Mouse (Mus musculus): ENCODE results near the gene Ankrd33. TPM values are rescaled to one million over a fixed set of nuclear protein-coding genes. Genes with fewer than 3 reads are reported as not detected.
A peak's percentile ranks its signal among the peaks of the same experiment; 100 is the strongest.

The Ankrd33 gene
- polyA plus RNA-seq, 1 experiment from 2014 or later = not detected

DNA sequence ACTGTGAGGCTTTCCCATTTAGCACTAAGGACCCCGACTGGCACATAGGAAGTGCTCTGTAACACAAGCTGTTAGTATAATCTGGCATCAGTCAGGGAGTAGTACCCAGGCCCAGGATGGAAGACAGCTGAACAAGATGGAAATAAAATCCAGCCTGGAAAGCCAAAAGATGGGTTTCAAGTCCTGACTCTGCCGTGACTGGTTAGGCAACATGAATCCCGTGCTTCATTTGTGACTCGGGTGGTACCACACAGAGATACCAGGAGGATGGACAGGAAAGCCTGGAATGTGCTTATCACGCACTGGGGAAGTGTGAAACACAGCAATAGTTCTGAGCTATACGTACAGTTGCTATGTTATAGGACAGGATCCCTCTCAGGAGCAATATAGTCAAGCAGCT is 25.0 kb downstream of the Ankrd33 start:
- no peak overlapping the region for H3K4me3 ChIP-seq (replicated peaks; ENCODE audit: low read length)
- H3K4me2 ChIP-seq (ENCODE audit: low read length) = no peak overlapping the region
- H3K27me3 ChIP-seq (replicated peaks; ENCODE audit: control insufficient read depth, insufficient read depth, low read length) = no peaks in the 10 kb centered on the region
- H3K9me3 ChIP-seq (ENCODE audit: control insufficient read depth, low read length) = no peaks in the 10 kb centered on the region
- H3K9ac ChIP-seq (replicated peaks; ENCODE audit: low read depth, low read length) = no peak overlapping the region
- no peak overlapping the region for H3K27ac ChIP-seq (ENCODE audit: low read length)
- peaks cover 25% of the 10 kb centered on the region for H3K4me1 ChIP-seq (replicated peaks; ENCODE audit: control insufficient read depth, insufficient read depth, low read length)
- ATAC-seq = no peak
- no peaks in the 10 kb centered on the region for H3K36me3 ChIP-seq (ENCODE audit: control insufficient read depth, insufficient read depth)
- WGBS = 58% methylated on average over 6 of the region's 6 CpGs

DNA sequence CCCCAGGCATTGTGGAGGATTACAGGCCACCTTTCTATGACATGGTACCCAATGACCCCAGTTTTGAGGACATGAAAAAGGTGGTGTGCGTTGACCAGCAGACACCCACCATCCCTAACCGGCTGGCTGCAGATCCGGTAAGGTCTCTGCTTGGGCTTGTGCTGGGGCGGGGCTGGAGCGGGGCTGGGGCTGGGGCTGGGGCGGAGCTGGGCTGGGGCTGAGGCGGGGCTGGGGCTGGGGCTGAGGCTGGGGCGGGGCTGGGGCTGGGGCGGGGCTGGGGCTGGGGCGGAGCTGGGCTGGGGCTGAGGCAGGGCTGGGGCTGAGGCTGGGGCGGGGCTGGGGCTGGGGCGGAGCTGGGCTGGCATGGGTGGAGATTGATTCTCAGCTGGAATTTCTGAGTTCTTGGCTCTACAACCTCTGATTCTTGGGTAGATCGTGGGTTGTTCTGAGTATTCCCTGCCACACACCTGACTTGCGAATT is 25.5 kb downstream of the Ankrd33 start:
- H3K4me3 ChIP-seq (replicated peaks; ENCODE audit: low read length) = no peak overlapping the region
- WGBS = 4% methylated on average over 9 of the region's 14 CpGs
- no peak overlapping the region for H3K9ac ChIP-seq (replicated peaks; ENCODE audit: low read depth, low read length)
- no peaks in the 10 kb centered on the region for H3K27me3 ChIP-seq (replicated peaks; ENCODE audit: control insufficient read depth, insufficient read depth, low read length)
- no peak overlapping the region for H3K27ac ChIP-seq (ENCODE audit: low read length)
- no peak overlapping the region for H3K4me2 ChIP-seq (ENCODE audit: low read length)
- ATAC-seq = peak; percentile 51
- H3K36me3 ChIP-seq (ENCODE audit: control insufficient read depth, insufficient read depth) = no peaks in the 10 kb centered on the region
- H3K4me1 ChIP-seq (replicated peaks; ENCODE audit: control insufficient read depth, insufficient read depth, low read length) = peaks cover 28% of the 10 kb centered on the region
- no peaks in the 10 kb centered on the region for H3K9me3 ChIP-seq (ENCODE audit: control insufficient read depth, low read length)

DNA sequence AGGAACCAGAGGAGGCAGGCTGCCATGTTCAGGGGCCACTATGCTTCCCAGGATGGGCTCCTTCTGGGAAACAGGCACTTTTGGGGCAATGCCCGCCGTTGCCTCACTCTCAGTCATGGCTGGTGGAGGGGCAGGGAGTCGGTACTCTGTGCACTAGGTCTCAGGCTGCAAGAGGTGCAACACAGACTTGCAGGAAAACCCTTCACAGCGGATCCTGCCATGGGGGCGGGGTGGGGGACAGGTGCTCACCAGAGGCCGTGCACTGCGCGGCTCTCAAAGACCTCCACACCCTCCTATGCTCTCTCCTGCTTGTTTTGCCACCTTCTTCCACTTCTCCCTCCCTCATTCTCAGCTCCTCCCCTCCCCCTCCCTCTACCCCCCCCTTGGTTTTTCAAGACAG is 27.1 kb downstream of the Ankrd33 start:
- H3K4me2 ChIP-seq (ENCODE audit: low read length) = no peak overlapping the region
- H3K27ac ChIP-seq (ENCODE audit: low read length) = no peak overlapping the region
- H3K9me3 ChIP-seq (ENCODE audit: control insufficient read depth, low read length) = no peaks in the 10 kb centered on the region
- peaks cover 28% of the 10 kb centered on the region for H3K4me1 ChIP-seq (replicated peaks; ENCODE audit: control insufficient read depth, insufficient read depth, low read length)
- H3K27me3 ChIP-seq (replicated peaks; ENCODE audit: control insufficient read depth, insufficient read depth, low read length) = no peaks in the 10 kb centered on the region
- no peak for ATAC-seq
- H3K4me3 ChIP-seq (replicated peaks; ENCODE audit: low read length) = no peak overlapping the region
- no peaks in the 10 kb centered on the region for H3K36me3 ChIP-seq (ENCODE audit: control insufficient read depth, insufficient read depth)
- no peak overlapping the region for H3K9ac ChIP-seq (replicated peaks; ENCODE audit: low read depth, low read length)
- 74% methylated on average over 8 of the region's 8 CpGs for WGBS

DNA sequence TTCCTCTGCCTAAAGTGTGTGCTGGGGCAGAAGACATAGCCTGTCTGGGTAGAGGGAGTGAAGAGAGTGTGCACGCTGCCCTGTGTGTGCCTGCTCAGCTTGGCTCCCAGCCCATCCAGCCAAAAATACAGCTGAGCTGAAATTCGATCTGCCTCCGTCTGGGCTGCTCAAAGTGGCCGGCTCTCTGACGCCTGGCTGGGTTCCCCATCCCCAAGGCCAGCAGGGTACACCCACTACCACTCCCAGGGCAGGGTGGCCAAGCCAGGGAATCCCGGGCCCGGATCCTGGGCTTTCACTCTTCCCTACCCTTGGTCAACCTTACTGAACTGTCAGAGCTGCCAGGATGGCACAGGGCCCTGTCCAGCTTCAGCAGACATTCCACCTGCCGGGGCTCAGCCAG is 27.9 kb downstream of the Ankrd33 start:
- ATAC-seq = no peak
- Histone ChIP-seq H3K36me3 (ENCODE audit: control insufficient read depth, insufficient read depth) (no peaks in the 10 kb centered on the region), H3K4me3 (replicated peaks; ENCODE audit: low read length) (no peak overlapping the region), H3K27ac (ENCODE audit: low read length) (no peak overlapping the region), H3K4me2 (ENCODE audit: low read length) (no peak overlapping the region), H3K4me1 (replicated peaks; ENCODE audit: control insufficient read depth, insufficient read depth, low read length) (peaks cover 28% of the 10 kb centered on the region), H3K27me3 (replicated peaks; ENCODE audit: control insufficient read depth, insufficient read depth, low read length) (no peaks in the 10 kb centered on the region), H3K9ac (replicated peaks; ENCODE audit: low read depth, low read length) (no peak overlapping the region), H3K9me3 (ENCODE audit: control insufficient read depth, low read length) (no peaks in the 10 kb centered on the region)
- 19% methylated on average over 8 of the region's 8 CpGs for WGBS

DNA sequence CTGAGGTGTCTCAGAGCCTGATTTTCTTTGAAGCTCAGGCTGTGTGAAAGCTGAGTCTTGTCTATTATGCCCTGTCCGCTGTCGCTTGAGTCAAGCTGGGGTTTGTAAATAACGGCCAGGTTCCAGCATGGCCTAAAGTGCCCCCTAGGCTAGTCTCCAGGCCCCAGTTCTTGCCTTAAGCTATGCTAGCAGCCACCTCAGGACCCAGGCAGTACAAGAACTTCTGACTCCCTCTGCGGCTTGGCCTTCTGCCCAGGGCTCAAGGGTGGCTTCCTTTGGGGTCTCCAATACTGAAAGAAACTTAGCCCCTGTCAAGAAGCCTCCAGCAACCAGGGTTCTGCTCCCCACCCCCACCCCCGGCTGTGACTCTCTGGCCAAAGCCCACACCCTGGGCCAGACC is 28.6 kb downstream of the Ankrd33 start:
- no peak overlapping the region for H3K4me3 ChIP-seq (replicated peaks; ENCODE audit: low read length)
- H3K27ac ChIP-seq (ENCODE audit: low read length) = no peak overlapping the region
- H3K9me3 ChIP-seq (ENCODE audit: control insufficient read depth, low read length) = no peaks in the 10 kb centered on the region
- H3K27me3 ChIP-seq (replicated peaks; ENCODE audit: control insufficient read depth, insufficient read depth, low read length) = no peaks in the 10 kb centered on the region
- 89% methylated on average over 5 of the region's 5 CpGs for WGBS
- no peak overlapping the region for H3K9ac ChIP-seq (replicated peaks; ENCODE audit: low read depth, low read length)
- peaks cover 28% of the 10 kb centered on the region for H3K4me1 ChIP-seq (replicated peaks; ENCODE audit: control insufficient read depth, insufficient read depth, low read length)
- H3K4me2 ChIP-seq (ENCODE audit: low read length) = no peak overlapping the region
- ATAC-seq = no peak
- no peaks in the 10 kb centered on the region for H3K36me3 ChIP-seq (ENCODE audit: control insufficient read depth, insufficient read depth)

DNA sequence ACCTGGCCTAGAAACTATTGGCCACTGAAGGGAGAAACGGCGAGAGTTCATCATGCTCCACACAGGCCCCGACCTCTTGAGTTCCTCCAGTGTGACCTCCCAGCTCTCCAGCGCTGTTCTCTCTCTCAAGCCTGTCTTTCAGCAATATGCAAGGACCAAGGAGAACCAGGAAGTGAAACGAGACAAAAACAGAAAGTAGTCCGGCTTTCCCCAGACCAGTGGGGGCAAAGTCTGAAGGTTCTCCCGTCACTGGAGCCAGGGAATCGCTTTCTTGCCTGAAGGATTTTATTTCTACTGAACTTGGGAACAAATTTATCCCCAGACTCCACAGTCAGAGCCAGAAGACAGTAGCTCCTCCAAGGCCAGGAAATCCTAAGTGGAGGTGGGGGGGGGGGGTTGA is 29.2 kb downstream of the Ankrd33 start:
- ATAC-seq = no peak
- no peak overlapping the region for H3K27ac ChIP-seq (ENCODE audit: low read length)
- H3K4me2 ChIP-seq (ENCODE audit: low read length) = no peak overlapping the region
- peaks cover 25% of the 10 kb centered on the region for H3K4me1 ChIP-seq (replicated peaks; ENCODE audit: control insufficient read depth, insufficient read depth, low read length)
- no peak overlapping the region for H3K4me3 ChIP-seq (replicated peaks; ENCODE audit: low read length)
- no peak overlapping the region for H3K9ac ChIP-seq (replicated peaks; ENCODE audit: low read depth, low read length)
- no peaks in the 10 kb centered on the region for H3K9me3 ChIP-seq (ENCODE audit: control insufficient read depth, low read length)
- 88% methylated on average over 8 of the region's 8 CpGs for WGBS
- no peaks in the 10 kb centered on the region for H3K36me3 ChIP-seq (ENCODE audit: control insufficient read depth, insufficient read depth)
- H3K27me3 ChIP-seq (replicated peaks; ENCODE audit: control insufficient read depth, insufficient read depth, low read length) = no peaks in the 10 kb centered on the region

- Histone ChIP-seq H3K9me3 (ENCODE audit: control insufficient read depth, low read length) (no peaks in the 10 kb centered on the region), H3K27me3 (replicated peaks; ENCODE audit: control insufficient read depth, insufficient read depth, low read length) (no peaks in the 10 kb centered on the region), H3K27ac (ENCODE audit: low read length) (0 out of 2 replicates have a peak overlapping the region, but pooled peaks have one; percentile 16), H3K4me2 (ENCODE audit: low read length) (peak overlapping the region; percentile 47), H3K9ac (replicated peaks; ENCODE audit: low read depth, low read length) (peak overlapping the region; percentile 36; the same call in 1 of the 2 replicates), H3K4me3 (replicated peaks; ENCODE audit: low read length) (peak overlapping the region; percentile 23), H3K36me3 (ENCODE audit: control insufficient read depth, insufficient read depth) (no peaks in the 10 kb centered on the region), H3K4me1 (replicated peaks; ENCODE audit: control insufficient read depth, insufficient read depth, low read length) (peaks cover 18% of the 10 kb centered on the region; the same call in 1 of the 2 replicates)
- peak; percentile 97 for ATAC-seq
- WGBS = 8% methylated on average over 19 of the region's 19 CpGs
Measured at GRCm38 (mm10) chr15:101145424-101146099, 30.0 kb downstream of the Ankrd33 start.

DNA sequence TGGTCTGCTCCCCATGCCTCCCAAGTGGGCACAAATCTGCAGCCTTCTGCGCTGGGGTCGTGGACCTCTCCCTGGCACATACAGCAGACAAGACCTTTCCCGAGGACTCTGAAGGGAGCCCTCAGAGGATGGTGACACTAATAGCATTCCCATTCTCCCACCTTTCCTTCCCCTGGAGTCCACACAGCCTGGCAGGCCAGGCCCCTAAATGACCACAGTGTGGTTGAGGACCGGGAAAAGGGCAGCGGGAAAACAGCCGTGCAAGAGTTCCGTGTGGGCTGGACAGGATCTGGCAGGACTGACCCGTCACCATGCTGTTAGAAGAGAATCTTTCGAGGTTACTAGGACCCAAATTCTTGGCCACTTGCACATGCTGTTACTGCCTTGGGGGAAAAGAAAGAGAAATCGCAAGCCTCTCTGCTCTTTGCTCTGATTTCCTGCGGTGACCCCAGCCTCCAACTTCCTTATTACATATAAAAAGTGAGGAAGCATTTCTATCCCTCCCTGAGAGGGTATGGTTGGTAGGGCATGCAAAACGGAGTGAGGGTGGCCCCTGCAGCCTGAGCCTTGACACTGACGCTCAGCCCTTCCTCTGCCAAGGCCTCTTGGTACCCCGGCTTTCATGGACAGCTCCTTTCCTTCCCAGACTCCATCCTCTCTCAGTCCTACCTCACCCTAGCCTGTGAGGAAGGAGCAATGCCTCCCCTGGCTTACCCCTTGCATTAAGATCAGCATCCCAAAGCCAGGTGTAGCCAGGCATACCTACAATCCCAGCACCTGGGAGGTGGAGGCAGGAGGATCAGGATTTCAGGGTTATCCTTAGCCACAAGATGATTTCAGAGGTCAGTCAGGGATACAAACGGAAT is 30.8 kb downstream of the Ankrd33 start:
- no peak overlapping the region for H3K9ac ChIP-seq (replicated peaks; ENCODE audit: low read depth, low read length)
- H3K4me1 ChIP-seq (replicated peaks; ENCODE audit: control insufficient read depth, insufficient read depth, low read length) = peaks cover 13% of the 10 kb centered on the region; the same call in 1 of the 2 replicates
- no peak overlapping the region for H3K27ac ChIP-seq (ENCODE audit: low read length)
- ATAC-seq = no peak
- WGBS = 68% methylated on average over 15 of the region's 15 CpGs
- H3K27me3 ChIP-seq (replicated peaks; ENCODE audit: control insufficient read depth, insufficient read depth, low read length) = no peaks in the 10 kb centered on the region
- H3K9me3 ChIP-seq (ENCODE audit: control insufficient read depth, low read length) = no peaks in the 10 kb centered on the region
- no peaks in the 10 kb centered on the region for H3K36me3 ChIP-seq (ENCODE audit: control insufficient read depth, insufficient read depth)
- H3K4me3 ChIP-seq (replicated peaks; ENCODE audit: low read length) = no peak overlapping the region
- no peak overlapping the region; the same call in 1 of the 2 replicates for H3K4me2 ChIP-seq (ENCODE audit: low read length)

GRCm38 (mm10) chr15:101147115-101147909 is 31.8 kb downstream of the Ankrd33 start:
- no peaks in the 10 kb centered on the region for H3K9me3 ChIP-seq (ENCODE audit: control insufficient read depth, low read length)
- H3K9ac ChIP-seq (replicated peaks; ENCODE audit: low read depth, low read length) = no peak overlapping the region
- H3K4me2 ChIP-seq (ENCODE audit: low read length) = no peak overlapping the region
- ATAC-seq = no peak
- H3K4me1 ChIP-seq (replicated peaks; ENCODE audit: control insufficient read depth, insufficient read depth, low read length) = peaks cover 13% of the 10 kb centered on the region; the same call in 1 of the 2 replicates
- H3K4me3 ChIP-seq (replicated peaks; ENCODE audit: low read length) = no peak overlapping the region
- H3K27ac ChIP-seq (ENCODE audit: low read length) = no peak overlapping the region
- H3K27me3 ChIP-seq (replicated peaks; ENCODE audit: control insufficient read depth, insufficient read depth, low read length) = no peaks in the 10 kb centered on the region
- no peaks in the 10 kb centered on the region for H3K36me3 ChIP-seq (ENCODE audit: control insufficient read depth, insufficient read depth)
- 79% methylated on average over 16 of the region's 16 CpGs for WGBS
